Mouse (Mus musculus) limb, embryonic 14.5 days (tissue): ENCODE results near the gene Syne4. TPM values are rescaled to one million over a fixed set of nuclear protein-coding genes. Genes with fewer than 3 reads are reported as not detected.

Experiments used
- ATAC-seq: fragments of 200-750 bp; cut with Nextera tagmentation; 2 replicates; pipeline ENCODE4 v1.8.0; 2017; ENCODE audit warnings: low read depth, moderate number of reproducible peaks, moderate TSS enrichment; ENCODE audit not compliant: low FRiP score
- DNase-seq: peaks from one replicate; pipeline ENCODE4 v3.0.0-alpha.2; 2015; ENCODE audit warnings: low spot score
- H3K27ac ChIP-seq: fragments of 300-500 bp; sonication (generic); replicated peaks from 2 replicates; pipeline ENCODE4 v1.5.1; 2014; ENCODE audit warnings: low read depth, mild to moderate bottlenecking, low read length, moderate library complexity, mixed read lengths
- H3K27me3 ChIP-seq: fragments of 300-500 bp; sonication (generic); 2 replicates; pipeline ENCODE4 v1.6.1; 2014; ENCODE audit warnings: low read length, mixed read lengths; ENCODE audit not compliant: control insufficient read depth, insufficient read depth
- H3K36me3 ChIP-seq: fragments of 300-500 bp; sonication (generic); 2 replicates; pipeline ENCODE4 v1.6.1; 2014; ENCODE audit warnings: mild to moderate bottlenecking, low read length, moderate library complexity, mixed read lengths; ENCODE audit not compliant: control insufficient read depth, insufficient read depth
- H3K4me1 ChIP-seq: fragments of 300-500 bp; sonication (generic); 2 replicates; pipeline ENCODE4 v1.6.1; 2014; ENCODE audit warnings: antibody characterized with exemption, low read length, mixed read lengths; ENCODE audit not compliant: control insufficient read depth, insufficient read depth
- H3K4me2 ChIP-seq: fragments of 300-500 bp; sonication (generic); replicated peaks from 2 replicates; pipeline ENCODE4 v1.6.1; 2014; ENCODE audit warnings: low read depth, mild to moderate bottlenecking, low read length, moderate library complexity; ENCODE audit not compliant: severe bottlenecking
- H3K4me3 ChIP-seq: fragments of 300-500 bp; sonication (generic); replicated peaks from 2 replicates; pipeline ENCODE4 v1.5.1; 2014; ENCODE audit warnings: low read length
- H3K9ac ChIP-seq: fragments of 300-500 bp; sonication (generic); 2 replicates; pipeline ENCODE4 v1.6.1; 2014; ENCODE audit warnings: mild to moderate bottlenecking, low read depth, low read length, moderate library complexity; ENCODE audit not compliant: severe bottlenecking
- H3K9me3 ChIP-seq: fragments of 300-500 bp; sonication (generic); 2 replicates; pipeline ENCODE4 v1.6.1; 2016; ENCODE audit warnings: low read length; ENCODE audit not compliant: control insufficient read depth
- POLR2A ChIP-seq: fragments of 200-500 bp; IDR thresholded peaks from 2 replicates; pipeline ENCODE4 v1.8.0; 2012; ENCODE audit warnings: inconsistent platforms, mild to moderate bottlenecking, moderate library complexity, borderline replicate concordance; ENCODE audit not compliant: insufficient read depth, insufficient read length; ENCODE audit errors: extremely low read depth
- WGBS: fragments of 180-500 bp; shearing (Covaris S2); extraction: QIAGEN DNeasy Blood & Tissue Kit; methylation state at CpG from one replicate; pipeline ENCODE4 v1.1.7; 2014; 5-methylcytosine and 5-hydroxymethylcytosine counted together
- polyA plus RNA-seq, 2 experiments: library from polyadenylated mRNA; depleted of rRNA in 1 of 2; stranded (reverse) in 1 of 2; unstranded in 1 of 2; fragments of >200 nt; fragmentation: Nextera tagmentation in 1 of 2; extraction: Ambion mirVana in 1 of 2; gene quantifications; 2 replicates each; pipeline versions ENCODE4 v1.2.1 to v1.2.3; 2012 to 2014

Syne4 gene
- polyA plus RNA-seq, 2 experiments, result 40.3 to 141 TPM

DNA sequence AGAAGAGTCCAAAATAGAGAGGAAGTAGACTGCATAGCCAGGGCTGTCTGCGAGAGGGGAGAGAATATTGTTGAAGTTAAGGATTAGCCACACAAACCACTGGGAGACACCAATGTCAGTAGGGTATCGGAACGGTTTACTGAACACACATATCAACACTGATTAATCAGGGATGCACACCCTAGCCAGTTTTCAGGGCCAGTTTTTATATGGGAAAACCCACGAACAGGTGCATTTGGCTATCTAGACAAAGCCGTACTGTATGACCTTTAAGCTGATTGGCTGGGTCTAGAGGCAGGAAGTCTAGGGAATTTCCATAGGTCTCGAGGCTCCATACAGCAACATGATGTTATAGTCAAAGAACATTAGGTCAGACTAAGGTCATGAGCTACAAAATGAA lies 8.3 kb downstream of the Syne4 start:
- Histone ChIP-seq H3K9me3 (no peaks in the 10 kb centered on the region), H3K4me1 (peaks cover 10% of the 10 kb centered on the region), H3K27me3 (no peaks in the 10 kb centered on the region), H3K9ac (peak overlapping the region; percentile 85; the same call in 1 of the 2 replicates), H3K27ac (peak overlapping the region; percentile 77), H3K4me3 (peak overlapping the region; percentile 82), H3K4me2 (peak overlapping the region; percentile 79), H3K36me3 (peaks cover 9% of the 10 kb centered on the region; the same call in 1 of the 2 replicates)
- DNase-seq (no peak), ATAC-seq (no peak)
- WGBS, result 53% methylated on average over 6 of the region's 6 CpGs
- no peak for TF ChIP-seq POLR2A

GRCm38 (mm10) chr7:30323795-30324194 lies 9.2 kb downstream of the Syne4 start, which contains the start of gene Sdhaf1:
Gene Sdhaf1 (minus strand): TSS chr7:30323895.
- ATAC-seq (no peak), DNase-seq (no peak)
- Histone ChIP-seq H3K4me3 (peak within 1 kb of the TSS; percentile 82), H3K4me2 (peak within 1 kb of the TSS; percentile 79), H3K36me3 (peaks cover 3% of the 10 kb centered on the region; the same call in 1 of the 2 replicates), H3K9me3 (no peaks in the 10 kb centered on the region), H3K4me1 (peaks cover 10% of the 10 kb centered on the region), H3K27me3 (no peaks in the 10 kb centered on the region), H3K27ac (peak within 1 kb of the TSS; percentile 77; the same call in 1 of the 2 replicates), H3K9ac (peak within 1 kb of the TSS; percentile 85; the same call in 1 of the 2 replicates)
- no peak for TF ChIP-seq POLR2A
- WGBS, result 78% methylated on average over 3 of the region's 3 CpGs

- Histone ChIP-seq H3K27me3 (no peaks in the 10 kb centered on the region), H3K9ac (no peak overlapping the region), H3K4me3 (no peak overlapping the region), H3K4me2 (no peak overlapping the region), H3K4me1 (peaks cover 10% of the 10 kb centered on the region), H3K27ac (no peak overlapping the region), H3K9me3 (no peaks in the 10 kb centered on the region), H3K36me3 (no peaks in the 10 kb centered on the region)
- DNase-seq (no peak), ATAC-seq (no peak)
- 86% methylated on average over 5 of the region's 5 CpGs for WGBS
- no peak for TF ChIP-seq POLR2A
Observed at GRCm38 (mm10) chr7:30324300-30324944, 9.8 kb downstream of the Syne4 start.

DNA sequence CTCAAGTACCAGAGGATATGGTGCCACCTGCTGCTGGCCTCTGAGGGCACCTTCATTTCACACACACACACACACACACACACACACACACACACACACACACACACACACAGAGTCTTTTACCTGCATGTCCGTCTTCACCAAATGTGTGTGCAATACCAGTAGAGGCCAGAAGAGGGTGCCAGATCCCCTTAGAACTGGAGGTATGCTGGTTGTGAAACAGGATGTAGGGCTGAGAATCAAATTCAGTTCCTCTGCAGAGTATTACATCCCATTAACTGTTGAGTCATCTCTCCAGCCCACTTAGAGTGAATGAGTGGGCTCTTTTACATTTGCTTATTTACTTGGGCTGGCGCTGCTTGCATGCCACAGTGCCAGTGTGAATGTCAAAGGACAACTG lies 10.8 kb downstream of the Syne4 start:
- Histone ChIP-seq H3K36me3 (no peaks in the 10 kb centered on the region), H3K4me1 (peaks cover 10% of the 10 kb centered on the region), H3K9me3 (no peaks in the 10 kb centered on the region), H3K27me3 (no peaks in the 10 kb centered on the region), H3K9ac (no peak overlapping the region), H3K4me2 (no peak overlapping the region), H3K27ac (no peak overlapping the region), H3K4me3 (no peak overlapping the region)
- DNase-seq, result no peak
- ATAC-seq, result no peak
- 46% methylated on average over 2 of the region's 2 CpGs for WGBS
- no peak for TF ChIP-seq POLR2A

- Histone ChIP-seq H3K4me3 (no peak overlapping the region), H3K27ac (no peak overlapping the region), H3K27me3 (no peaks in the 10 kb centered on the region), H3K9me3 (no peaks in the 10 kb centered on the region), H3K9ac (no peak overlapping the region), H3K4me2 (no peak overlapping the region), H3K36me3 (no peaks in the 10 kb centered on the region), H3K4me1 (peaks cover 3% of the 10 kb centered on the region)
- no peak for ATAC-seq
- no peak for TF ChIP-seq POLR2A
- DNase-seq, result no peak
Observed at GRCm38 (mm10) chr7:30326427-30326826, 11.8 kb downstream of the Syne4 start.
